Mouse (Mus musculus) induced T-regulatory cell, adult 2 months (primary cell): ENCODE measurements around the gene Olfr984.

ENCODE experiments used
- DNase-seq: peaks from one replicate; pipeline ENCODE4 v3.0.0-alpha.2; 2012; ENCODE audit warnings: low read depth

Gene Olfr984

GRCm38 (mm10) chr9:40114106-40114505 lies at the start of gene Olfr984:
TSS of gene Olfr984 (minus strand) at chr9:40114206.
- no peak for DNase-seq

- no peak for DNase-seq
Observed at GRCm38 (mm10) chr9:40155118-40155644, 41.2 kb upstream of the Olfr984 start.

- DNase-seq = no peak
Observed at GRCm38 (mm10) chr9:40141544-40141943, 27.5 kb upstream of the Olfr984 start.

GRCm38 (mm10) chr9:40139484-40139883 lies 25.5 kb upstream of the Olfr984 start:
- no peak for DNase-seq

DNA sequence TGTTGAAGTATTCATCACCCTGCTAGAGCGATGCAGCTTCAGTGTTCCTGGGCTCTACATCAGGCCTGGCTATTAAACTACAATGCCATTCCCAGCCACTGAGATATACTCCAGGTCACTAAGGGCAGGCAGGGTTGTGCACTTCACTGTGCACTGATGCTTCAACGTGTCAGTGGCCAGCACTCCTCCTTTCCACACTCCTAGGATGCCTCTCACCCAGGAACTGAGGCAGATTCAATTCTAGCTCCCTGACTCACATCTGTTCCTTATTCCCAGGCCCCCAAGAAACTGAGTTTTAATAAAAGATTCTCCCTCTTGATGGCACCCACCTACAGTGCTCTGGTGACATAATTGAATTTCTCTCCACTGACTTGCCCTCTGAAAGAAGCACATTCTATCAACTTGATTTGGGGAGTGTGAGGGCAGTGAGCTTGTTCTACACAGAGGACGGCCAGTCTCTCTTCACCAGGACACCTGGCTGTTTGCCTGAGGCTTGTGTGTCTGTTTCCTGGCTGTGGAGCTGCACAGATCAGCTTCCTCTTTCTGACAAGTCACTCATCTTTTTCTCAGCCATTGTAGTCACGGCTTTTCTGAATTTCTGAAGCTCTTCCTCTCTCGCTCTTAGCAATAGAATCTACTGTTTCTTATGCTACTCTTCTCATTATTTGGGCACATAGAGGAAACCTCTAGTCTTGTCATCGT lies 23.1 kb upstream of the Olfr984 start:
- DNase-seq = no peak

DNA sequence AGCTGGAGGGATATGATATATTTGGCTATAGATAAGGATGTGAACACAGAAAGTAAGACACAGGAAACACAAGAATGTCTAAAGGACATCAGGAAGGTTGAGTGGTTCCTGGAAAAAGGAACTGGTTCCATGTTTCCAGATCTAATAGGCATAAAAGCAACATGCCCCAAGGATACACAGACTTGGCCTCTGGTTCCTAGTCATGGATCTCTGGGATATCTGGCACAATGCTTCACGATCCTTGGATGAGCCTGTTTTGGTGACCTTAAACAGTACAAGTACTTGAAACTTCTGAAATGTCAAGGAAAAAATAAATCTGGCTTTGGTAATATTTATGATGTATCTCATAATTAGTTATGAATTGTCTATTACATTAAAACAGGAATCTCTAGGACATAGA lies 16.6 kb upstream of the Olfr984 start:
- DNase-seq = no peak

DNA sequence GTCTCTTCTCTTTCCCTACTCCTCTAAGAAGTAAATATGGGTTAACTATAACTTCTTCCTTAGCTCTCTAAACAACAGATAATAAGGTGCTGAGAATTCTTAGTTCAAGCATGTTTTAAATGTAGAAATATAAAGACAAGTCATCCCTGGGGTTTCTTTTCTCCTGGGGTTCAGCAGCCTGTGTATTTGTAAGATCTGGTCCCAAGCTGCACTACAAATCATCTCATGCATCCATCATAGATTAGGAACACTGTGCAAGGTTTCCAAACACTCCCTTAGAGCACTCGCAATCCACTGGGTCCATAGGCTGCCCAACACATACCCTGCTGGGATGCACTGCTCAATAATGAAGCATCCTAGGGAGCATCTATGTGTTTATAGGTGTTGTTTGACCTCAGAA lies 16.1 kb upstream of the Olfr984 start, which contains the start of gene Olfr985:
Olfr985 (minus strand) TSS at position 101 of the 400 bp plus-strand sequence.
- no peak for DNase-seq

- DNase-seq = no peak
Observed at GRCm38 (mm10) chr9:40117287-40117659, 3.3 kb upstream of the Olfr984 start.

GRCm38 (mm10) chr9:40116645-40117286 lies 2.8 kb upstream of the Olfr984 start:
- DNase-seq = no peak

DNA sequence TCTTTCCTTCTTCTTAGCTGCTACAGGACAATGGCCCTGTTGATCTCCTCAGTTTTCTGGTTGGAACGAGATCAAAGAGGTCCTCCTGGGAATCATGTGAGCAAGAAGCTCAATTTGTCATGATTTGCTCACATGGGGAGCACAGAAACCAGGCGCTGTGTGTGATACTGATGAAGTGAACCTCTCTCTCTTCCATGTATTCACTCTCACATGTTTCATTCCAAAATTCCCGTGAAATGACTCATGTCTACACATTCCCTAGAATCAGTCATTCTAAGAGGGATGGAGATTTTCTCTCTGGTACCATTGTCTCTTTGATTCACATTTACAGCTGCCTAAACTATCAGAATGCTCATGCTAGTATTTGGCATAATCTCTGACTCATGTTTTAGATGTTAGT lies 19.2 kb downstream of the Olfr984 start:
- no peak for DNase-seq

- no peak for DNase-seq
Observed at GRCm38 (mm10) chr9:40093495-40093894, 20.5 kb downstream of the Olfr984 start, which contains the start of gene Olfr983. TSS of gene Olfr983 (minus strand) at chr9:40093595.

DNA sequence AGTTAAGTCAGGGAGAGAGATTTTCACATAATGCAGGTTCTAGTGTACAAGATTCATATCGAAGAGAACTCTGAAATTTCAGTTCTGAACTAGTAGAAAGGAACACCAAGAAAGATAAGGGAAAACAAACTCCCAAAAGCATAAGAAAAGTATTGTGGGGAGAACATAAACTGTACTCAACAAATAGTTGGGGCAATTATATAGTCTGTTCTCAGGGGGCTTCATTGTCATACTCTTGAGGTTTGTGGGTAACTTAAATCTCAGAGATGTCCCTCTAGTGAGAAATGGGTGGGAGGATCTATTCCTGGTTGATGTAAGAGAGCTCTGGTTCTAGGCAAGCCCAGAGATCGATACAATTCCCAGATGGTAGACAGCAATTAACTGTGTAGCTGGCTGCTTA lies 40.5 kb downstream of the Olfr984 start, which contains the start of gene Olfr982:
Olfr982 (plus strand) TSS at position 301 of the 400 bp plus-strand sequence.
- no peak for DNase-seq

DNA sequence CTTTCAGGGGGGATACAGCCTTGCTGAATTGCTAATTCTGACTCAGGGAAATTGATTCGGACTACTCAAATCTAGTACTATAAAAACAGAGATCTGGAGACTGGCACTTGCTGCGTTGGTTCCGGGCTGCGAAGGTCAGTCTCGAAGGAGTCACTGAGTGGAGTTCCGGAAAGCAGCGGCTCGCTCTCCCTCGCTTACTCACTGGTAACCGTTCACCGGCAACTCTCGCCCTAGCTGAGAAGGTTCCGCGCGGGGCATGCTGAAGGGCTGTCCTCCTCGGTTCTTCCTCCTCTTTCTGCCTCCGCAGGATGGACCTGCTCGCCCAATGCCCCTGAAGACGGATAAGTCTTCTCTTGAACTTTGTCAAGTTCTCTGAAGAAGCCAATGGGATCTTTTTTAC lies 63.9 kb downstream of the Olfr984 start:
- no peak for DNase-seq
